Mouse (Mus musculus): Measurements from ENCODE around the gene Daam1.
A peak's percentile ranks its signal among the peaks of the same experiment; 100 is the strongest.
"Not testable (repeated sequence)": the region's sequence is repeated elsewhere in the genome, so short reads cannot be mapped to it uniquely, and the experiment has no call there.

Daam1 gene

GRCm38 (mm10) chr12:71835966-71836668, 5.2 kb downstream of the Daam1 start:
- no peak for DNase-seq

GRCm38 (mm10) chr12:71836776-71837175, 5.9 kb downstream of the Daam1 start:
- no peak for DNase-seq

- no peak for DNase-seq
These were observed 6.7 kb downstream of the Daam1 start for GRCm38 (mm10) chr12:71837576-71837975.

GRCm38 (mm10) chr12:71838230-71838629, 7.4 kb downstream of the Daam1 start:
- no peak for DNase-seq

- DNase-seq, result no peak
These were observed 8.8 kb downstream of the Daam1 start for GRCm38 (mm10) chr12:71839653-71840052.

- no peak for DNase-seq
These were observed 9.7 kb downstream of the Daam1 start for GRCm38 (mm10) chr12:71840430-71841186.

- no peak for DNase-seq
These were observed 11.1 kb downstream of the Daam1 start for GRCm38 (mm10) chr12:71842006-71842405.

- no peak for DNase-seq
These were observed 11.7 kb downstream of the Daam1 start for GRCm38 (mm10) chr12:71842588-71842987.

- no peak for DNase-seq
These were observed 14.6 kb downstream of the Daam1 start for GRCm38 (mm10) chr12:71845486-71845885.

- DNase-seq, result not testable (repeated sequence)
These were observed 15.5 kb downstream of the Daam1 start for GRCm38 (mm10) chr12:71846416-71846815.

GRCm38 (mm10) chr12:71847024-71847423, 16.1 kb downstream of the Daam1 start:
- DNase-seq, result not testable (repeated sequence)

GRCm38 (mm10) chr12:71847617-71848016, 16.7 kb downstream of the Daam1 start:
- DNase-seq, result no peak

- DNase-seq, result no peak
These were observed 17.3 kb downstream of the Daam1 start for GRCm38 (mm10) chr12:71848037-71848776.

GRCm38 (mm10) chr12:71849051-71849450, 18.2 kb downstream of the Daam1 start:
- DNase-seq, result no peak

- DNase-seq, result no peak
These were observed 19.3 kb downstream of the Daam1 start for GRCm38 (mm10) chr12:71850135-71850534.

- DNase-seq, result no peak
These were observed 21.8 kb downstream of the Daam1 start for GRCm38 (mm10) chr12:71852678-71853077.

- no peak for DNase-seq
These were observed 22.8 kb downstream of the Daam1 start for GRCm38 (mm10) chr12:71853694-71854093.

GRCm38 (mm10) chr12:71854191-71854590, 23.3 kb downstream of the Daam1 start:
- no peak for DNase-seq

GRCm38 (mm10) chr12:71855730-71856479, 25.0 kb downstream of the Daam1 start:
- DNase-seq, result peak; percentile 43

- no peak for DNase-seq
These were observed 25.5 kb downstream of the Daam1 start for GRCm38 (mm10) chr12:71856480-71856754.

- no peak for DNase-seq
These were observed 28.2 kb downstream of the Daam1 start for GRCm38 (mm10) chr12:71859096-71859495.

- DNase-seq, result no peak
These were observed 33.1 kb downstream of the Daam1 start for GRCm38 (mm10) chr12:71863846-71864543.

- DNase-seq, result no peak
These were observed 33.6 kb downstream of the Daam1 start for GRCm38 (mm10) chr12:71864544-71864897.
